Mouse (Mus musculus): ENCODE data around the gene Pfkm. TPM values are rescaled to one million over a fixed set of nuclear protein-coding genes. Genes with fewer than 3 reads are reported as not detected.
A peak's percentile ranks its signal among the peaks of the same experiment; 100 is the strongest.

Gene Pfkm
- polyA plus RNA-seq, 1 experiment from 2014 or later: 39.8 TPM

DNA sequence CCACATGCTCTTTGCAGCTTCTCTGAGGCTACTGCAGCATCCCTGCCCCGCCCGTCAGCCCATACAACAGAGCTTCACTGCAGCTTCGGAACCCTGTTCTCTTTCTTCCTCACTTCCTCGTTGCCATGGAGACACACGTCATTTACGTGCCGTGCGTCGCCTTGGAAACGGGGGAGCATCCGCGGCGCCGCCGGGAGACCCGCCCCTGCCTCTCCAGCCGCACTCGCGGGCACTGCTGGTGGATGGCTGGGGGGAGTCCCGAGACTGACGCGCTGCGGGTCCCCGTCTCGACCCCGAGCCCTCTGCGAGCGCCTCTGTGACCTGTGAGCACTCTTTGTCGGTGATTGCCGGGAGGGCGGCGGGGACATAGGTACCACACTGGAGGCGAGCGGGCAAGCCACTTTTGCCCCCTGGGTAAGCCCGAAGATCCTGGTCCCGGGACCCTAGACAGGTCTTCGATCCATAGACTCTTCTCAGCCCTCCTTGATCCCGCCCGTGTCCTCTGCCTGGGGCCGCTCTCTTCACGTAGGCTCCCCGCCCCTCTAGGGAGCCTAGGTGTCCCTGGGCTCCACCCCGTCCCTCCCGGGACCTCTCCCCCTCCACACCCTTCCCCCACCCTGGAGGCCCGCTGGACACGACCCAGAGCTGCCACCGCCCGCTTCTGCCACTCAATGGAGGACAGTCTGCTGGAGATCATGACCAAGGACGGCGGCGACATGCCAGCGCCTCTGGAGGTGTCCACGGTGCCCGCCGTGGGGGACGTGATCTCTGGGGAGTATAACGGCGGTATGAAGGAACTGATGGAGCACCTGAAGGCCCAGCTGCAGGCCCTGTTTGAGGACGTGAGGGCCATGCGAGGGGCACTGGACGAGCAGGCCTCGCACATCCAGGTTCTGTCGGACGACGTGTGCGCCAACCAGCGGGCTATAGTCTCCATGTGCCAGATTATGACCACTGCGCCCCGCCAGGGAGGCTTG is 75.5 kb downstream of the Pfkm start:
- H3K27ac ChIP-seq (replicated peaks): peak overlapping the region; percentile 73

DNA sequence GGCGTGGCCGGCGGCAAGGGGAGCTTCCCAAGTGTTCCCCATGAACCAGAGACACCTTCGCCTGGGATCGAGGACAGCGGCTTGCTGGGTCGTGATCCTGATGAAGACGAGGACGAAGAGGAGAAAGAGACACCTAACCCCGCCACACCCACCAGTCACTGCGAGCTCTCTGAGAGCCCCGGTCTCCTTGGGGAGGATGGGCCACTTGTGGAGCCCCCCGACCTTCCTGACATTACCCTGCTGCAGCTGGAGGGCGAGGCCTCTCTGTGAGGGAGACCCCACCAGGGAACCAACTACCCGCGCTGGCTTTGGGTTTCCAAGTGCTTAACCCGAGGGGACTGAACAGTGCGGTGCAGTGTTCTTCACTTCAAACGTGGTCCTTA is 76.2 kb downstream of the Pfkm start:
- H3K27ac ChIP-seq (replicated peaks): peak overlapping the region; percentile 73; the same call in 1 of the 2 replicates
- H3K4me1 ChIP-seq: peaks cover 28% of the 10 kb centered on the region
- H3K36me3 ChIP-seq (replicated peaks): no peaks in the 10 kb centered on the region
- DNase-seq (ENCODE audit: low spot score): peak; percentile 33
- H3K27me3 ChIP-seq (replicated peaks; ENCODE audit: low read depth, poor library complexity, severe bottlenecking): peaks cover 93% of the 10 kb centered on the region
- WGBS: 4% methylated on average over 19 of the region's 19 CpGs
- H3K4me3 ChIP-seq: peak overlapping the region; percentile 66
- H3K9me3 ChIP-seq: no peaks in the 10 kb centered on the region

More for the DNA sequence above, 75.5 kb downstream of the Pfkm start:
- WGBS: 1% methylated on average over 69 of the region's 69 CpGs
- H3K9me3 ChIP-seq: no peaks in the 10 kb centered on the region
- peak overlapping the region; percentile 66 for H3K4me3 ChIP-seq
- DNase-seq (ENCODE audit: low spot score): peak; percentile 91
- peaks cover 28% of the 10 kb centered on the region for H3K4me1 ChIP-seq
- H3K27me3 ChIP-seq (replicated peaks; ENCODE audit: low read depth, poor library complexity, severe bottlenecking): peaks cover 87% of the 10 kb centered on the region
- no peaks in the 10 kb centered on the region for H3K36me3 ChIP-seq (replicated peaks)

DNA sequence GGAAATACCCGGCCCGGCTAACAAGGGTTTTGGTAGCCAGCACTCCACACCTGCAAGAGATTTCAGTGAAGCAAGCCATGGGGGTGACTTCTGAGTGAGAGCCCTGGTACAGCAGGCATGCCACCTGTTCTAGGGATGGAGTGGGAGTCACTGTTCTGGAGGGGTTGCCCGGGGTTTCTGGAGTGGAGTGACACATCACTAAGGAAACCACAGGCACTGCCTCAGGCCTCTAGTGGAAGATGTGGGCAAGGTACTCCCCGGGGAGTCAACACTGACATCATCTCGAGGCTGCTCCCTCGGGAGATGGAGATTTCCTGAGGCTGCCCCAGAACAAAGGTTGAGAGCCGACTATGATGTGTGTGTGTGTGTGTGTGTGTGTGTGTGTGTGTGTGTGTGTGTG is 78.0 kb downstream of the Pfkm start:
- Histone ChIP-seq H3K4me1 (peaks cover 28% of the 10 kb centered on the region), H3K27ac (replicated peaks) (no peak overlapping the region), H3K36me3 (replicated peaks) (no peaks in the 10 kb centered on the region), H3K27me3 (replicated peaks; ENCODE audit: low read depth, poor library complexity, severe bottlenecking) (peaks cover 89% of the 10 kb centered on the region), H3K9me3 (no peaks in the 10 kb centered on the region), H3K4me3 (no peak overlapping the region)
- no peak for DNase-seq (ENCODE audit: low spot score)
- 41% methylated on average over 7 of the region's 7 CpGs for WGBS

DNA sequence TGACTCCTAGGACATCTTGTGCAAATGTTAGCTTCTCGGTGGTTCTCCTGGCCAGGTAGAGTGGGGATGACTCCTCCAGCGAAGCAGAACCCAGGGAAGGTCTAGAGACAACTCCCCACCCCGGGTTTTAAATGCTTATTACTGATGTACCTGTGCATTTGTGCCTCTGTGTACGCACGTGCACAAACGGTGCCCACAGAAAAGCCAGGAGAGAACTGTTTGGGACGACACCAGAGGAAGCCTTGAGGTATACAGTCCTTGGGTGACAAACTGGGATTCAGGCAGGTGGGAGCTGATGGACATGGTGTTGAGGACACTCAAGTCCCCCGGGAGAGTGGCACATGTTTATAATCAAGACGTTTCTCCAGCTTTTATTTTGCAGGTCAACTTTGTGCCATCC is 78.5 kb downstream of the Pfkm start:
- Histone ChIP-seq H3K9me3 (no peaks in the 10 kb centered on the region), H3K27ac (replicated peaks) (no peak overlapping the region), H3K27me3 (replicated peaks; ENCODE audit: low read depth, poor library complexity, severe bottlenecking) (peaks cover 84% of the 10 kb centered on the region), H3K36me3 (replicated peaks) (no peaks in the 10 kb centered on the region), H3K4me1 (peaks cover 28% of the 10 kb centered on the region), H3K4me3 (no peak overlapping the region)
- no peak for DNase-seq (ENCODE audit: low spot score)
- 72% methylated on average over 9 of the region's 9 CpGs for WGBS

DNA sequence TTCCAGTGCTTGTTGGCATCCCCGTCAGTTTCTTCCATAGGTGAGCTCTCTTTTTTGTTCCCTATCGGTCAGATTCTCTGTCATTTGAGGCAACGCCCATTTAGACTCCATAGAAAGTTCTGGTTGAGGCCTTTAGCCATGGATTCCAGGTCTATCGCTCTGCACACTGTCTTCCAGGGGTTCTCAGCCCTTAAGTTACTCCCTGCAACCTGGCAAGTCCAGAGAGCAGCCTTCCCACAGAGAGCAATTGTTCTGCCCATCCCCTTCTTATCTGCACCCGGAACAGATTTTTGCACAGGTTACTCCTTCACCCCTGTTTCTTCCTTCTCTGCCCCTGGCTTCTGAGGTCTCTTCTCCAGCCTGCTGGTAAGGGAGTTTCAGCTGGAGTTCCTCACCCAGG is 79.7 kb downstream of the Pfkm start:
- Histone ChIP-seq H3K4me3 (no peak overlapping the region), H3K36me3 (replicated peaks) (no peaks in the 10 kb centered on the region), H3K27me3 (replicated peaks; ENCODE audit: low read depth, poor library complexity, severe bottlenecking) (peaks cover 74% of the 10 kb centered on the region), H3K4me1 (peaks cover 22% of the 10 kb centered on the region), H3K9me3 (no peaks in the 10 kb centered on the region), H3K27ac (replicated peaks) (no peak overlapping the region)
- 71% methylated on average over 5 of the region's 5 CpGs for WGBS
- no peak for DNase-seq (ENCODE audit: low spot score)

DNA sequence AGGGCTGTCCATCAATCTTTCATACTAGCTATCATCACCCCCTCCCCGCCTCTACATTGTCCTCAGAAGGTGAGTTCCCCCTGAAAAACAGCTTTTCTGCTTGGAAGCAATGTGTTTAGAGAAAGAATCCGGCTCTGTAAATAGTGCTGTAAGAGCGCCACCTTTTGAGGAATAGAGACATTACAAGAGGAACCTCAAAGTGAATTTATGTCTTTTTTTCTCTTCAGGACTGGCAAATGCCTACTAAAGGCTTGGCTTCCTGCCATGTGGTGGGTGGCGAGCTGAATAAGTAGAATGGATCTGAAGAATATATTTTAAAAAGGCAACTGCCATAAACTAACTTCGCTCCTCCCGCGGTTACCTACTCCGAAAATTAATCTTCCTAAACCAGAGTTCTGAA is 81.4 kb downstream of the Pfkm start:
- Histone ChIP-seq H3K4me3 (no peak overlapping the region), H3K27me3 (replicated peaks; ENCODE audit: low read depth, poor library complexity, severe bottlenecking) (peaks cover 71% of the 10 kb centered on the region), H3K36me3 (replicated peaks) (no peaks in the 10 kb centered on the region), H3K27ac (replicated peaks) (no peak overlapping the region), H3K4me1 (peaks cover 6% of the 10 kb centered on the region), H3K9me3 (no peaks in the 10 kb centered on the region)
- WGBS: 41% methylated on average over 8 of the region's 8 CpGs
- no peak for DNase-seq (ENCODE audit: low spot score)

DNA sequence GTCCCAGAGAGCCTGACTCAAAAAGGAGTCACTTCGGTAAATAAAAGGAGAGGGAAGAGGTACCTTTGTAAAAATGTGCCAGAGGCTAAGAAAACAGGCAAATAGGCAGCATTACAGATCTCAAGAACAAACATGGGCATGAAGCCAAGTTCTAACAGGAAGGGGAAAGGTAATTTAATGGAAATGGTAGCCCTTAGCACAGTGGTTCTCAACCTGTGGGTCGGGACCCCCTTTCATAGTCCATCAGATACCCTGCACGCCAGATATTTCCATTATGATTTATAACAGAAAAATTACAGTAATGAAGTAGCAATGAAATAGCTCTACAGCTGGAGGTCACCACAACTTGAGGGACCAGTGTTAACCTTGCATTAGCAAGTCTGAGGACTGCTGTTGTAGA is 84.9 kb downstream of the Pfkm start:
- no peak overlapping the region for H3K27ac ChIP-seq (replicated peaks)
- WGBS: 85% methylated on average over 3 of the region's 3 CpGs
- no peaks in the 10 kb centered on the region for H3K9me3 ChIP-seq
- no peak overlapping the region for H3K4me3 ChIP-seq
- no peak for DNase-seq (ENCODE audit: low spot score)
- peaks cover 14% of the 10 kb centered on the region for H3K4me1 ChIP-seq
- H3K27me3 ChIP-seq (replicated peaks; ENCODE audit: low read depth, poor library complexity, severe bottlenecking): peaks cover 52% of the 10 kb centered on the region
- H3K36me3 ChIP-seq (replicated peaks): no peaks in the 10 kb centered on the region

DNA sequence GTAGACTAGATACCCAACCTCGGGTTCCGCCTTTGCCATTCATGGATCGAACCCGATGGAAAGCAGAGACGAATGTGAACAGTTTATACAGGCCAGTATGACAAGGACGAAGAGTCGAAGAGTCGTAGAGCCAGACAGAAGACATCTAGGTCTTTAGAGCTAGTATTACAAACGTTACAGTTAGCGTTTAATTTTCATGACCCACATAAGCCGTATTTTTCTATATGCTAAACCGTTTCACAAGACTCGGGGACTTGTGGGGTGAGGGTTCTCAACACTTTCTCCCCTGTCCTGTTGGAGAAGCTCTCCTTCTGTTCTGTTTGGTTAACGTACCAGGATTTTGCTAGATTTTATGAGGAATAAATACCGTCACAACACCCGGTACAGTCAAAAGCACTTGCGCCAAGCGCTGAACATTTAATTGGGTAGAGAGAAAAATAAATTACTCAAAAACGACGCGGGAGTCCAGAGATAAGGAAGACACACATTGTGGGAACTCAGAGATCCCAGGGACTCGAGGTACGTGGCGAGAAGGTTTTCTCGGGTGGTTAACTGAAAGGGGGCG is 88.3 kb downstream of the Pfkm start:
- DNase-seq (ENCODE audit: low spot score): no peak
- Histone ChIP-seq H3K27me3 (replicated peaks; ENCODE audit: low read depth, poor library complexity, severe bottlenecking) (peaks cover 32% of the 10 kb centered on the region), H3K4me1 (peaks cover 16% of the 10 kb centered on the region), H3K27ac (replicated peaks) (peak overlapping the region; percentile 45), H3K9me3 (no peaks in the 10 kb centered on the region), H3K4me3 (peak overlapping the region; percentile 64), H3K36me3 (replicated peaks) (no peaks in the 10 kb centered on the region)
- WGBS: 5% methylated on average over 26 of the region's 26 CpGs

DNA sequence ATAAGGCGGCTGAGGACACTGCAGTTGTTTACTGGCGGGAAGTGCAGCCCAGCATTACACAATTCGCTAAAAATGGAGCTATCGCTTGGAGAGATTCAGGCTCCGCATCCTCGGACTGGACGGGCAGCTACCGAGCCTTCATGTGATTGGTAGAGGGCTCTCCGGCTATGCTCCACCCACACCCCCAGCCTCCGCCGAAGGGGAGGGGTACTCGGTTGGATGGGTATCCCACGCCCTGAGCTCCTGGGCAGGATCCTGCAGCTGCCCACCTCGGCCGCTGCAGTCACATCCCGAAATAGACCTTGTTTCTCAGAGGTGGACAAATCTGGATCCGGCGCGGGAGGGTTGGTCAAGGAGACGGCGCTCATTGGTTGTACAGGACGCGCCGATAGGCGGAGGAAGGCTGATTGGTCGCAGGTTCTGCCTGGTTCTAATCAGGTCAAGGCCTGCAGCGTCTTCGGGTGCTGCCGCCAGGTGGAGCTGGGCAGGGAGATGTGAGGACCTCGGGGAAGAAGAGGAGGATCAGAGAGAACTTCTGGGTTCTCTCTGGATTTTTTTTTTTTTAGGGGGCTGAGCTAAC is 88.8 kb downstream of the Pfkm start:
- peaks cover 16% of the 10 kb centered on the region for H3K4me1 ChIP-seq
- H3K9me3 ChIP-seq: no peaks in the 10 kb centered on the region
- H3K4me3 ChIP-seq: peak overlapping the region; percentile 64
- peak; percentile 96 for DNase-seq (ENCODE audit: low spot score)
- peak overlapping the region; percentile 45 for H3K27ac ChIP-seq (replicated peaks)
- H3K36me3 ChIP-seq (replicated peaks): no peaks in the 10 kb centered on the region
- under 1% methylated on average over 30 of the region's 30 CpGs for WGBS
- H3K27me3 ChIP-seq (replicated peaks; ENCODE audit: low read depth, poor library complexity, severe bottlenecking): peaks cover 32% of the 10 kb centered on the region

Other genes with a start within 250 kb of the Pfkm start
- 26.6 and 30.2 TPM in 2 replicates for gene Hdac7, start 248.1 kb upstream of the Pfkm start, polyA plus RNA-seq (2016; fragmentation: Nextera tagmentation; extraction: Ambion mirVana)
- gene Vdr, start 182.0 kb upstream of the Pfkm start, polyA plus RNA-seq (2016; fragmentation: Nextera tagmentation; extraction: Ambion mirVana): 0.59 and 0.82 TPM in 2 replicates
- gene Tmem106c, start 128.4 kb upstream of the Pfkm start, polyA plus RNA-seq (2016; fragmentation: Nextera tagmentation; extraction: Ambion mirVana): 36.0 and 38.1 TPM in 2 replicates
- 271 and 282 TPM in 2 replicates for gene Col2a1, start 87.9 kb upstream of the Pfkm start, polyA plus RNA-seq (2016; fragmentation: Nextera tagmentation; extraction: Ambion mirVana)
- gene Senp1, start 1.2 kb downstream of the Pfkm start, polyA plus RNA-seq (2016; fragmentation: Nextera tagmentation; extraction: Ambion mirVana): 46.6 and 47.3 TPM in 2 replicates
- gene Asb8, start 73.0 kb downstream of the Pfkm start, polyA plus RNA-seq (2016; fragmentation: Nextera tagmentation; extraction: Ambion mirVana): 38.0 and 43.2 TPM in 2 replicates
- gene Ccdc184, start 74.6 kb downstream of the Pfkm start, polyA plus RNA-seq (2016; fragmentation: Nextera tagmentation; extraction: Ambion mirVana): 2.1 and 2.5 TPM in 2 replicates
- gene Olfr288, start 103.0 kb downstream of the Pfkm start, polyA plus RNA-seq (2016; fragmentation: Nextera tagmentation; extraction: Ambion mirVana): not detected in 2 replicates
- not detected in 2 replicates for gene Gm44579, start 128.4 kb downstream of the Pfkm start, polyA plus RNA-seq (2016; fragmentation: Nextera tagmentation; extraction: Ambion mirVana)
- not detected in 2 replicates for gene Olfr287, start 128.5 kb downstream of the Pfkm start, polyA plus RNA-seq (2016; fragmentation: Nextera tagmentation; extraction: Ambion mirVana)
- not detected in 2 replicates for gene Olfr286, start 141.9 kb downstream of the Pfkm start, polyA plus RNA-seq (2016; fragmentation: Nextera tagmentation; extraction: Ambion mirVana)
- not detected in 2 replicates for gene H1fnt, start 164.7 kb downstream of the Pfkm start, polyA plus RNA-seq (2016; fragmentation: Nextera tagmentation; extraction: Ambion mirVana)
- gene Zfp641, start 203.6 kb downstream of the Pfkm start, polyA plus RNA-seq (2016; fragmentation: Nextera tagmentation; extraction: Ambion mirVana): 0.44 and 0.52 TPM in 2 replicates
- gene Olfr285, start 224.8 kb downstream of the Pfkm start, polyA plus RNA-seq (2016; fragmentation: Nextera tagmentation; extraction: Ambion mirVana): not detected in 2 replicates
- gene Olfr284, start 248.4 kb downstream of the Pfkm start, polyA plus RNA-seq (2016; fragmentation: Nextera tagmentation; extraction: Ambion mirVana): not detected in 2 replicates